Mouse (Mus musculus): ENCODE measurements around the gene Pdx1. TPM values are rescaled to one million over a fixed set of nuclear protein-coding genes. Genes with fewer than 3 reads are reported as not detected.

Gene Pdx1
- polyA plus RNA-seq, 1 experiment from 2014 or later = not detected

GRCm38 (mm10) chr5:147322183-147322582 is 52.4 kb downstream of the Pdx1 start, which contains the start of gene Urad:
Gene Urad, minus strand, starts transcription at chr5:147322440.
- Histone ChIP-seq H3K9ac (no peak within 1 kb of the TSS), H3K4me1 (no peaks in the 10 kb centered on the region), H3K27ac (no peak within 1 kb of the TSS), H3K36me3 (replicated peaks) (no peaks in the 10 kb centered on the region), H3K27me3 (replicated peaks) (peaks cover 51% of the 10 kb centered on the region), H3K9me3 (no peaks in the 10 kb centered on the region), H3K4me2 (no peak within 1 kb of the TSS), H3K4me3 (no peak within 1 kb of the TSS)
- 73% methylated on average over 8 of the region's 8 CpGs for WGBS
- no peak for ATAC-seq (replicated peaks)

- 20% methylated on average over 17 of the region's 17 CpGs for WGBS
Observed at GRCm38 (mm10) chr5:147323237-147323917, 53.6 kb downstream of the Pdx1 start.

More at GRCm38 (mm10) chr5:147323237-147323917, 53.6 kb downstream of the Pdx1 start:
- peaks cover 39% of the 10 kb centered on the region for H3K27me3 ChIP-seq (replicated peaks)
- H3K9ac ChIP-seq = no peak overlapping the region
- ATAC-seq (replicated peaks) = no peak
- no peak overlapping the region for H3K4me3 ChIP-seq
- H3K9me3 ChIP-seq = no peaks in the 10 kb centered on the region
- H3K4me2 ChIP-seq = no peak overlapping the region
- H3K4me1 ChIP-seq = no peaks in the 10 kb centered on the region
- no peak overlapping the region for H3K27ac ChIP-seq
- no peaks in the 10 kb centered on the region for H3K36me3 ChIP-seq (replicated peaks)

Small RNA genes within 50 kb of the gene (microRNA-seq; reads per million reads assigned to microRNA genes)
- gene Mir7k = not detected

Other genes starting within 250 kb of the Pdx1 start
- gene Lnx2, start 193.4 kb upstream of the Pdx1 start, polyA plus RNA-seq (2015; fragmentation: Nextera tagmentation; extraction: Ambion mirVana) = 3.9 and 4.0 TPM in 2 replicates
- gene Polr1d, start 192.9 kb upstream of the Pdx1 start, polyA plus RNA-seq (2015; fragmentation: Nextera tagmentation; extraction: Ambion mirVana) = 95.6 and 96.5 TPM in 2 replicates
- gene Gsx1, start 81.3 kb upstream of the Pdx1 start, polyA plus RNA-seq (2015; fragmentation: Nextera tagmentation; extraction: Ambion mirVana) = 5.5 and 6.7 TPM in 2 replicates
- gene Cdx2, start 37.3 kb downstream of the Pdx1 start, polyA plus RNA-seq (2015; fragmentation: Nextera tagmentation; extraction: Ambion mirVana) = not detected in 2 replicates
- gene Urad, start 52.5 kb downstream of the Pdx1 start, polyA plus RNA-seq (2015; fragmentation: Nextera tagmentation; extraction: Ambion mirVana) = not detected in 2 replicates
- gene Flt3, start 130.5 kb downstream of the Pdx1 start, polyA plus RNA-seq (2015; fragmentation: Nextera tagmentation; extraction: Ambion mirVana) = 0.54 and 0.77 TPM in 2 replicates
- gene Pan3, start 160.2 kb downstream of the Pdx1 start, polyA plus RNA-seq (2015; fragmentation: Nextera tagmentation; extraction: Ambion mirVana) = 59.6 and 66.0 TPM in 2 replicates

Measured in midbrain, embryonic 15.5 days (tissue).